Mouse (Mus musculus): ENCODE results near the gene Ocm. TPM values are rescaled to one million over a fixed set of nuclear protein-coding genes. Genes with fewer than 3 reads are reported as not detected.

Gene Ocm
- polyA plus RNA-seq, 1 experiment from 2014 or later, result 0.59 TPM

- Histone ChIP-seq H3K9ac (ENCODE audit: low read depth, low read length) (no peak overlapping the region), H3K36me3 (ENCODE audit: control insufficient read depth, insufficient read depth, low read length) (no peaks in the 10 kb centered on the region), H3K4me1 (ENCODE audit: control insufficient read depth, insufficient read depth, low read depth, low read length) (no peaks in the 10 kb centered on the region), H3K27ac (ENCODE audit: low read depth, low read length) (no peak overlapping the region), H3K27me3 (replicated peaks; ENCODE audit: control insufficient read depth, insufficient read depth, low read length) (no peaks in the 10 kb centered on the region), H3K9me3 (ENCODE audit: control insufficient read depth, low read length) (no peaks in the 10 kb centered on the region), H3K4me3 (ENCODE audit: low read length) (no peak overlapping the region), H3K4me2 (ENCODE audit: low read length) (no peak overlapping the region)
- ATAC-seq, result no peak
- 92% methylated on average over 11 of the region's 11 CpGs for WGBS
Observed at GRCm38 (mm10) chr5:144043166-144043565, 16.7 kb upstream of the Ocm start.

- H3K36me3 ChIP-seq (ENCODE audit: control insufficient read depth, insufficient read depth, low read length), result no peaks in the 10 kb centered on the region
- H3K4me1 ChIP-seq (ENCODE audit: control insufficient read depth, insufficient read depth, low read depth, low read length), result no peaks in the 10 kb centered on the region
- no peaks in the 10 kb centered on the region for H3K27me3 ChIP-seq (replicated peaks; ENCODE audit: control insufficient read depth, insufficient read depth, low read length)
- no peak for ATAC-seq
- 0 out of 2 replicates have a peak overlapping the region, but pooled peaks have one; percentile 27 for H3K4me2 ChIP-seq (ENCODE audit: low read length)
- WGBS, result 41% methylated on average over 11 of the region's 11 CpGs
- no peak overlapping the region for H3K4me3 ChIP-seq (ENCODE audit: low read length)
- no peaks in the 10 kb centered on the region for H3K9me3 ChIP-seq (ENCODE audit: control insufficient read depth, low read length)
- H3K9ac ChIP-seq (ENCODE audit: low read depth, low read length), result no peak overlapping the region
- H3K27ac ChIP-seq (ENCODE audit: low read depth, low read length), result no peak overlapping the region
Observed at GRCm38 (mm10) chr5:144040720-144041364, 14.4 kb upstream of the Ocm start.

GRCm38 (mm10) chr5:144039886-144040285 is 13.4 kb upstream of the Ocm start:
- Histone ChIP-seq H3K4me2 (ENCODE audit: low read length) (no peak overlapping the region), H3K27me3 (replicated peaks; ENCODE audit: control insufficient read depth, insufficient read depth, low read length) (no peaks in the 10 kb centered on the region), H3K4me1 (ENCODE audit: control insufficient read depth, insufficient read depth, low read depth, low read length) (no peaks in the 10 kb centered on the region), H3K4me3 (ENCODE audit: low read length) (no peak overlapping the region), H3K9me3 (ENCODE audit: control insufficient read depth, low read length) (no peaks in the 10 kb centered on the region), H3K27ac (ENCODE audit: low read depth, low read length) (no peak overlapping the region), H3K9ac (ENCODE audit: low read depth, low read length) (no peak overlapping the region), H3K36me3 (ENCODE audit: control insufficient read depth, insufficient read depth, low read length) (no peaks in the 10 kb centered on the region)
- WGBS, result 89% methylated on average over 5 of the region's 5 CpGs
- ATAC-seq, result no peak

GRCm38 (mm10) chr5:144039156-144039675 is 12.7 kb upstream of the Ocm start:
- ATAC-seq, result no peak
- Histone ChIP-seq H3K9ac (ENCODE audit: low read depth, low read length) (no peak overlapping the region), H3K27me3 (replicated peaks; ENCODE audit: control insufficient read depth, insufficient read depth, low read length) (no peaks in the 10 kb centered on the region), H3K4me1 (ENCODE audit: control insufficient read depth, insufficient read depth, low read depth, low read length) (no peaks in the 10 kb centered on the region), H3K36me3 (ENCODE audit: control insufficient read depth, insufficient read depth, low read length) (no peaks in the 10 kb centered on the region), H3K27ac (ENCODE audit: low read depth, low read length) (no peak overlapping the region), H3K4me3 (ENCODE audit: low read length) (no peak overlapping the region), H3K9me3 (ENCODE audit: control insufficient read depth, low read length) (no peaks in the 10 kb centered on the region), H3K4me2 (ENCODE audit: low read length) (no peak overlapping the region)
- 79% methylated on average over 9 of the region's 9 CpGs for WGBS

- no peaks in the 10 kb centered on the region for H3K27me3 ChIP-seq (replicated peaks; ENCODE audit: control insufficient read depth, insufficient read depth, low read length)
- peak overlapping the region; percentile 15 for H3K4me3 ChIP-seq (ENCODE audit: low read length)
- H3K9me3 ChIP-seq (ENCODE audit: control insufficient read depth, low read length), result no peaks in the 10 kb centered on the region
- H3K9ac ChIP-seq (ENCODE audit: low read depth, low read length), result no peak overlapping the region
- H3K4me1 ChIP-seq (ENCODE audit: control insufficient read depth, insufficient read depth, low read depth, low read length), result no peaks in the 10 kb centered on the region
- H3K36me3 ChIP-seq (ENCODE audit: control insufficient read depth, insufficient read depth, low read length), result no peaks in the 10 kb centered on the region
- 65% methylated on average over 17 of the region's 17 CpGs for WGBS
- H3K27ac ChIP-seq (ENCODE audit: low read depth, low read length), result no peak overlapping the region
- no peak for ATAC-seq
- 0 out of 2 replicates have a peak overlapping the region, but pooled peaks have one; percentile 20 for H3K4me2 ChIP-seq (ENCODE audit: low read length)
Observed at GRCm38 (mm10) chr5:144036952-144037351, 10.5 kb upstream of the Ocm start.

- no peak for ATAC-seq
- H3K9me3 ChIP-seq (ENCODE audit: control insufficient read depth, low read length), result no peaks in the 10 kb centered on the region
- no peaks in the 10 kb centered on the region for H3K4me1 ChIP-seq (ENCODE audit: control insufficient read depth, insufficient read depth, low read depth, low read length)
- 83% methylated on average over 7 of the region's 7 CpGs for WGBS
- no peak overlapping the region for H3K4me3 ChIP-seq (ENCODE audit: low read length)
- H3K27ac ChIP-seq (ENCODE audit: low read depth, low read length), result no peak overlapping the region
- no peaks in the 10 kb centered on the region for H3K27me3 ChIP-seq (replicated peaks; ENCODE audit: control insufficient read depth, insufficient read depth, low read length)
- no peak overlapping the region for H3K4me2 ChIP-seq (ENCODE audit: low read length)
- no peaks in the 10 kb centered on the region for H3K36me3 ChIP-seq (ENCODE audit: control insufficient read depth, insufficient read depth, low read length)
- H3K9ac ChIP-seq (ENCODE audit: low read depth, low read length), result no peak overlapping the region
Observed at GRCm38 (mm10) chr5:144034567-144034966, 8.1 kb upstream of the Ocm start.

GRCm38 (mm10) chr5:144032491-144032890 is 6.0 kb upstream of the Ocm start:
- H3K4me1 ChIP-seq (ENCODE audit: control insufficient read depth, insufficient read depth, low read depth, low read length), result no peaks in the 10 kb centered on the region
- WGBS, result 89% methylated on average over 7 of the region's 7 CpGs

GRCm38 (mm10) chr5:144015845-144016244 is 10.6 kb downstream of the Ocm start:
- Histone ChIP-seq H3K4me3 (ENCODE audit: low read length) (no peak overlapping the region), H3K4me2 (ENCODE audit: low read length) (no peak overlapping the region), H3K27me3 (replicated peaks; ENCODE audit: control insufficient read depth, insufficient read depth, low read length) (no peaks in the 10 kb centered on the region), H3K9ac (ENCODE audit: low read depth, low read length) (no peak overlapping the region), H3K9me3 (ENCODE audit: control insufficient read depth, low read length) (no peaks in the 10 kb centered on the region), H3K4me1 (ENCODE audit: control insufficient read depth, insufficient read depth, low read depth, low read length) (peaks cover 4% of the 10 kb centered on the region), H3K27ac (ENCODE audit: low read depth, low read length) (no peak overlapping the region), H3K36me3 (ENCODE audit: control insufficient read depth, insufficient read depth, low read length) (peaks cover 16% of the 10 kb centered on the region)
- 93% methylated on average over 9 of the region's 9 CpGs for WGBS
- ATAC-seq, result no peak

More at GRCm38 (mm10) chr5:144032491-144032890, 6.0 kb upstream of the Ocm start:
- H3K9me3 ChIP-seq (ENCODE audit: control insufficient read depth, low read length), result no peaks in the 10 kb centered on the region
- H3K36me3 ChIP-seq (ENCODE audit: control insufficient read depth, insufficient read depth, low read length), result no peaks in the 10 kb centered on the region
- no peaks in the 10 kb centered on the region for H3K27me3 ChIP-seq (replicated peaks; ENCODE audit: control insufficient read depth, insufficient read depth, low read length)
- H3K27ac ChIP-seq (ENCODE audit: low read depth, low read length), result no peak overlapping the region
- ATAC-seq, result no peak
- H3K4me3 ChIP-seq (ENCODE audit: low read length), result no peak overlapping the region
- H3K9ac ChIP-seq (ENCODE audit: low read depth, low read length), result no peak overlapping the region
- H3K4me2 ChIP-seq (ENCODE audit: low read length), result no peak overlapping the region

GRCm38 (mm10) chr5:144015312-144015650 is 11.2 kb downstream of the Ocm start:
- Histone ChIP-seq H3K4me1 (ENCODE audit: control insufficient read depth, insufficient read depth, low read depth, low read length) (peaks cover 4% of the 10 kb centered on the region), H3K9ac (ENCODE audit: low read depth, low read length) (no peak overlapping the region), H3K9me3 (ENCODE audit: control insufficient read depth, low read length) (no peaks in the 10 kb centered on the region), H3K27me3 (replicated peaks; ENCODE audit: control insufficient read depth, insufficient read depth, low read length) (no peaks in the 10 kb centered on the region), H3K4me3 (ENCODE audit: low read length) (peak overlapping the region; percentile 96), H3K36me3 (ENCODE audit: control insufficient read depth, insufficient read depth, low read length) (peaks cover 18% of the 10 kb centered on the region), H3K4me2 (ENCODE audit: low read length) (peak overlapping the region; percentile 56), H3K27ac (ENCODE audit: low read depth, low read length) (no peak overlapping the region)
- 82% methylated on average over 3 of the region's 3 CpGs for WGBS
- no peak for ATAC-seq

Data from hindbrain, embryonic 16.5 days (tissue).